Mouse (Mus musculus) lung, embryonic 16.5 days (tissue): Measurements from ENCODE around the gene Hacl1. TPM values are rescaled to one million over a fixed set of nuclear protein-coding genes. Genes with fewer than 3 reads are reported as not detected.

ENCODE experiments used
- ATAC-seq: fragments of 200-750 bp; cut with Nextera tagmentation; 2 replicates; pipeline ENCODE4 v1.8.0; 2017; ENCODE audit warnings: low read depth, mild to moderate bottlenecking, moderate library complexity
- H3K27ac ChIP-seq: fragments of 300-500 bp; sonication (generic); 2 replicates; pipeline ENCODE4 v1.5.1; 2014; ENCODE audit warnings: mild to moderate bottlenecking, control low read depth, low read length
- H3K27me3 ChIP-seq: fragments of 300-500 bp; sonication (generic); 2 replicates; pipeline ENCODE4 v1.6.1; 2014; ENCODE audit warnings: low read depth, low read length, mixed read lengths; ENCODE audit not compliant: control insufficient read depth, insufficient read depth
- H3K36me3 ChIP-seq: fragments of 300-500 bp; sonication (generic); 2 replicates; pipeline ENCODE4 v1.6.1; 2014; ENCODE audit warnings: low read length; ENCODE audit not compliant: control insufficient read depth, insufficient read depth
- H3K4me1 ChIP-seq: fragments of 300-500 bp; sonication (generic); replicated peaks from 2 replicates; pipeline ENCODE4 v1.6.1; 2014; ENCODE audit warnings: low read length, mixed read lengths; ENCODE audit not compliant: control insufficient read depth, insufficient read depth
- H3K4me2 ChIP-seq: fragments of 300-500 bp; sonication (generic); 2 replicates; pipeline ENCODE4 v1.6.1; 2014; ENCODE audit warnings: low read depth, low read length, control low read depth
- H3K4me3 ChIP-seq: fragments of 300-500 bp; sonication (generic); 2 replicates; pipeline ENCODE4 v1.5.1; 2014; ENCODE audit warnings: mild to moderate bottlenecking, low read length, control low read depth
- H3K9ac ChIP-seq: fragments of 300-500 bp; sonication (generic); 2 replicates; pipeline ENCODE4 v1.6.1; 2014; ENCODE audit warnings: low read length, control low read depth
- H3K9me3 ChIP-seq: fragments of 300-500 bp; sonication (generic); 2 replicates; pipeline ENCODE4 v1.6.1; 2016; ENCODE audit warnings: low read length; ENCODE audit not compliant: control insufficient read depth
- WGBS: fragments of 180-500 bp; shearing (Covaris S2); extraction: QIAGEN DNeasy Blood & Tissue Kit; methylation state at CpG from one replicate; pipeline ENCODE4 v1.1.7; 2014; 5-methylcytosine and 5-hydroxymethylcytosine counted together
- polyA plus RNA-seq: library from polyadenylated mRNA; unstranded; fragments of >200 nt; fragmentation: Nextera tagmentation; extraction: Ambion mirVana; gene quantifications from 2 replicates; pipeline ENCODE4 v1.2.1, GENCODE M21; 2015

Hacl1 gene
- polyA plus RNA-seq, 1 experiment from 2014 or later: 11.4 TPM

- 45% methylated on average over 9 of the region's 9 CpGs for WGBS
- H3K27me3 ChIP-seq: no peaks in the 10 kb centered on the region
- H3K36me3 ChIP-seq: no peaks in the 10 kb centered on the region
- no peak overlapping the region for H3K4me3 ChIP-seq
- H3K27ac ChIP-seq: no peak overlapping the region
- no peak overlapping the region for H3K4me2 ChIP-seq
- H3K9me3 ChIP-seq: no peaks in the 10 kb centered on the region
- no peak for ATAC-seq
- H3K9ac ChIP-seq: no peak overlapping the region
- H3K4me1 ChIP-seq: peaks cover 6% of the 10 kb centered on the region
Observed at GRCm38 (mm10) chr14:31572561-31573175, 68.4 kb downstream of the Hacl1 start.

GRCm38 (mm10) chr14:31571419-31571818 is 69.7 kb downstream of the Hacl1 start:
- H3K4me3 ChIP-seq: no peak overlapping the region
- H3K36me3 ChIP-seq: no peaks in the 10 kb centered on the region
- no peaks in the 10 kb centered on the region for H3K9me3 ChIP-seq
- H3K4me2 ChIP-seq: no peak overlapping the region
- H3K27me3 ChIP-seq: no peaks in the 10 kb centered on the region
- ATAC-seq: no peak
- 84% methylated on average over 5 of the region's 5 CpGs for WGBS
- H3K27ac ChIP-seq: no peak overlapping the region
- peaks cover 6% of the 10 kb centered on the region for H3K4me1 ChIP-seq
- H3K9ac ChIP-seq: no peak overlapping the region

DNA sequence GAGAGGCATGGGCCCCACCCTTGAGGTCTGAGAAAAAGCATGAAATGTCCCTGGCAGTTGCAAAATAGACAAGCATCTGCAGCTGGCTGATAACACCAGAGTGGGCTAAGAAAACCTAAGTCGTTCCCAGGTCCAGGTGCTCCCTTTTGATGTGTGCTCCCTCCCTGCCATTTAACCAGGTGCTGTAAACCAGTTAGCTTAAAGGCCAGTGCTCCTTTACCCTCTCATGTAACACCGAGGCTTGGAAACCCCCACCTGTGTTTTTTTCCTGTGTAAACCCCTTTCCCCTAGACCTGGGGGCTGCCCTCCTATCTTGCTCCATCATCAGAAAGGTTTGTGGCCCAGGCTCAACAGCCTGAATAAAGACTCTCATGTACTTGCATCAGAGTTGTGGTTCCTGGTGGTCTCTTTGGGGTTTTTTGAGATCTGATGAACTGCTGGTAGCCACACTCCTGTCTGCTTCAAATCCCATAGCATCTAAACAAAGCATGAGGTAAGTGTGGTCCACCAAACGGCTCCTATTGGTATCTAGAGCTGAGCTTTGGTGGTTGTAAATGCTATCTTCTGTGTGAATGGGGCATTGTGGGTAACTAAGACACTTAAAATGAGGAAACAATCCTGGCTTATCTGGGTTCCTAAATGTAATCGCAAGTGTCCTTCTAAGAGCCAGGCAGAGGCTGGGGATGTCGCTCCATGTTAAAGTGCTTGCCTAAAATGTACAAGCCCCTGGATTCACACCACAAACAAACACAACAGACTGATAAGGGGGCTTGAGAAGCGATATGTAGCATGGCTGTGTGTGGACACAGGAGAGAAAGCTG is 70.7 kb downstream of the Hacl1 start:
- no peak overlapping the region for H3K27ac ChIP-seq
- H3K9me3 ChIP-seq: no peaks in the 10 kb centered on the region
- no peak overlapping the region for H3K4me3 ChIP-seq
- no peak overlapping the region for H3K4me2 ChIP-seq
- H3K4me1 ChIP-seq: peaks cover 10% of the 10 kb centered on the region
- no peaks in the 10 kb centered on the region for H3K36me3 ChIP-seq
- no peaks in the 10 kb centered on the region for H3K27me3 ChIP-seq
- no peak for ATAC-seq
- WGBS: 40% methylated on average over 6 of the region's 6 CpGs
- H3K9ac ChIP-seq: no peak overlapping the region

DNA sequence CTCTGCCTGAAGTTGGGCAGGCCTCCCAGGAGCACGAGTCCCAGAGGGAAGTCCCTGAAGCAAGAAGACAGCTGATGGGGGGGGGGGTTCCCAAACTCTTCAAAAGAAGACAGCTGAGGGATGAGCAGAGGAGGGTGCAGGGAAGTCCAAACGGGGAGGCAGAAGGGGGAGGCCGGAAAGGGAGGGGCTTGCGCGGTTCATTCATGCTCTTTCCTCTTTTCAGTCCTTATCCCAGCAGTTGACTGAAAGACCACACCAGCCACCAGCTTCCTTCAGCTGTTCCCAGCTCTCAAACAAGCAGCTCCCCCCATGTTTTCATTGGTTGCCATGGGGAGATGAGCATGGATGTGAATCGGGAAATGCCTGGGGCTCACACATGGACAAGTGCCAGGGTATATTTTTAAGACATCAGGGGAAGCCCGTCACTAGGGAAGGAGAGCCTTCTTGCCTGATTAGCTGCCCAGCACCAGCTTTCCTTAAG is 71.9 kb downstream of the Hacl1 start:
- Histone ChIP-seq H3K27ac (no peak overlapping the region), H3K9ac (no peak overlapping the region), H3K4me3 (no peak overlapping the region), H3K4me2 (no peak overlapping the region), H3K9me3 (no peaks in the 10 kb centered on the region), H3K27me3 (no peaks in the 10 kb centered on the region), H3K36me3 (no peaks in the 10 kb centered on the region), H3K4me1 (peaks cover 19% of the 10 kb centered on the region)
- 41% methylated on average over 7 of the region's 7 CpGs for WGBS
- ATAC-seq: peak; percentile 37

DNA sequence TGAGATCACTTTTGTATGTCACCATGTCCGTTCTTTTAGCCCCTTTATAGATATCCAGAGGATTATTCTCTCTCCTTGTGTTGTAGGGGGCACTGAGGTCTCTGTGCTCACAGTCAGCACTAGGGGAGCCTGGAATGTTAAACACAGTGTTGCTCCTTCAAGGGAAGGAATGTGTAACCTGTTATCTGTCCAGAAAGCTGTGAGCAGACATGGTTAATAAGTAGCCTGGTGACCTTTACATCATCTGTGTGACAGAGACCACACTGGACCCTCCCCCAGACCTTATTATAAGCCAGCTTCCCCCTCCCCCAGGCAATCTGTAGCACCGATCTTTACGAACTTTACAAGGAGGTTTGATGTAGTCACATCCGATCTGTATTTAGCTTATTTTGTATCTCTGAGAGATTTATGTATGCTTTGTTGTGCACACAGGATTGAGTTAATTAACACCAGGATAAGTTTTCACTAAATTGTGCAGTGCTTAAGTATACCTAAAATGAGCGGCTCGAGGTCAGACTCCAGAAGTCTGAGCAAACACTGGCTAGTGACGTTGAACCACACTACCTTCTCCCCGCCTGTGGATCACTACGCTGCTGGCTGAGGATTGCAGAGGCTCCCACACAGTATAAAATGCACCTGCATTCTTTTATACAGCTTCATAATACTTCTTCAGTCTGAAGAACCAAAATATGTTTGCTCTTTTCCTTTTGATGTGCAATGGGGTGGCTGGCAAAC is 75.4 kb downstream of the Hacl1 start:
- peak overlapping the region; percentile 21; the same call in 1 of the 2 replicates for H3K27ac ChIP-seq
- no peak overlapping the region for H3K4me2 ChIP-seq
- no peaks in the 10 kb centered on the region for H3K27me3 ChIP-seq
- WGBS: 49% methylated on average over 9 of the region's 9 CpGs
- H3K4me1 ChIP-seq: peaks cover 19% of the 10 kb centered on the region
- no peaks in the 10 kb centered on the region for H3K36me3 ChIP-seq
- H3K9me3 ChIP-seq: no peaks in the 10 kb centered on the region
- no peak overlapping the region for H3K9ac ChIP-seq
- no peak for ATAC-seq
- H3K4me3 ChIP-seq: no peak overlapping the region

DNA sequence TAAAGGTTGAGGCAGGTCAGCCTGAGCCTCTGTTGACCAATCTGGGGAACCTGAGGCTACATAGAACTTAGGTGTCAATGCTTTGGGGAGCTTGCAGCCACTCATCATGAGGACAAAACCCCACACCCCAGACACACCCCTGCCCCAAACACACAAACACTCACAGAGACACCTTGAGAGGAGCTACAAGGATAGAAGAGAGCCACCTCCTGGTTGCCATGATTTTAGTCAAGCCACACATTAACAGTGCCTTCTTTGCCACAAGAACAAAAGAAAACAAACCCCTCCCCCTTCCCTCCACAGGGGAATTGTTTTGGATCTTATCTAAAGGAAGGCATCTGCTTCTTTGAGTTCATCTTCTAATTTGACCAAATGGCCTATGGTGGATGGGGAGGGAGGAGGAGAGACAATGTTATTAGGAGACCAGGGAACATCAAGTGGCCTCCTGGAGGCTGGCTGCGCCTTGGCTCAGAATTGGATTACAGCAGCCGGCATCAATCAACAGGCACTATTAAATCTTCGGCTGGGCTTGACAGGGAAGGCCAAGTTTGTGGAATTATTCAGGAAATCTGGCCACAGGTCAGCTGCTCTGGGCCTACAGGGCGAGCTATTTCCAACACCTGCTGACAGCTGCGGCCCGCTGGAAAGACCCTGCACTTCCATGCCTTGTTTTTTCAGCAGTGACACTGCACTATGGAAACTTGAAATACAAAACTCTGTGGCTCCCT is 76.5 kb downstream of the Hacl1 start:
- 9% methylated on average over 6 of the region's 6 CpGs for WGBS
- no peak overlapping the region for H3K27ac ChIP-seq

DNA sequence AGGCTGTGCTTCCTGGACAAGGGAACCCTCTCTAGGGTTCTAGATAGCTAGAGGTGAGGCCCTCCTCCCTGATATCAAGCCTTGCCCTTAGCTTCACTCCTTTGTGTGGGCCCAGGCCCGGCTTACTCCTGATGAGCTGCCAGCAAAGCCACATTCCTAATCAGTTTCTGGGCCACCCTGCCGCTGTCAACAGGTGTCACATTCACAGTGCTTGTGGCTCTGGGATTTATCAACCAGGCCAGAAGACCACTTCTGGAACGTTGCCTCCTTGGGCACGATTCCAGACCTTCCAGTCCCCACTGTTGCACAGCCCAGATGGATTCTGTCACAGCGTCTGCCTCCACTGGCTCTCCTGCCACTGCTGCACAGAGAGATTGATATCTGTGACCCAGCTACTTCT is 80.2 kb downstream of the Hacl1 start:
- Histone ChIP-seq H3K27ac (no peak overlapping the region), H3K9ac (no peak overlapping the region), H3K4me1 (peaks cover 25% of the 10 kb centered on the region), H3K4me3 (no peak overlapping the region), H3K4me2 (no peak overlapping the region), H3K27me3 (no peaks in the 10 kb centered on the region), H3K36me3 (no peaks in the 10 kb centered on the region), H3K9me3 (no peaks in the 10 kb centered on the region)
- 18% methylated on average over 5 of the region's 5 CpGs for WGBS
- ATAC-seq: peak; percentile 65

More for the DNA sequence above, 76.5 kb downstream of the Hacl1 start:
- Histone ChIP-seq H3K9ac (no peak overlapping the region), H3K27me3 (no peaks in the 10 kb centered on the region), H3K4me3 (no peak overlapping the region), H3K4me2 (no peak overlapping the region), H3K36me3 (no peaks in the 10 kb centered on the region), H3K4me1 (peaks cover 22% of the 10 kb centered on the region), H3K9me3 (no peaks in the 10 kb centered on the region)
- peak; percentile 89 for ATAC-seq

- H3K4me1 ChIP-seq: peaks cover 12% of the 10 kb centered on the region
- no peaks in the 10 kb centered on the region for H3K27me3 ChIP-seq
- H3K9me3 ChIP-seq: no peaks in the 10 kb centered on the region
- no peak overlapping the region for H3K9ac ChIP-seq
- 28% methylated on average over 5 of the region's 5 CpGs for WGBS
- H3K4me3 ChIP-seq: no peak overlapping the region
- H3K27ac ChIP-seq: no peak overlapping the region
- H3K4me2 ChIP-seq: no peak overlapping the region
- peak; percentile 67 for ATAC-seq
- no peaks in the 10 kb centered on the region for H3K36me3 ChIP-seq
Observed at GRCm38 (mm10) chr14:31559216-31559615, 81.9 kb downstream of the Hacl1 start.
